Mouse (Mus musculus) limb, embryonic 14.5 days (tissue): ENCODE results near the gene Atn1. TPM values are rescaled to one million over a fixed set of nuclear protein-coding genes. Genes with fewer than 3 reads are reported as not detected.

Source experiments
- ATAC-seq: fragments of 200-750 bp; cut with Nextera tagmentation; 2 replicates; pipeline ENCODE4 v1.8.0; 2017; ENCODE audit warnings: low read depth, moderate number of reproducible peaks, moderate TSS enrichment; ENCODE audit not compliant: low FRiP score
- DNase-seq: peaks from one replicate; pipeline ENCODE4 v3.0.0-alpha.2; 2015; ENCODE audit warnings: low spot score
- H3K27ac ChIP-seq: fragments of 300-500 bp; sonication (generic); replicated peaks from 2 replicates; pipeline ENCODE4 v1.5.1; 2014; ENCODE audit warnings: low read depth, mild to moderate bottlenecking, low read length, moderate library complexity, mixed read lengths
- H3K27me3 ChIP-seq: fragments of 300-500 bp; sonication (generic); 2 replicates; pipeline ENCODE4 v1.6.1; 2014; ENCODE audit warnings: low read length, mixed read lengths; ENCODE audit not compliant: control insufficient read depth, insufficient read depth
- H3K36me3 ChIP-seq: fragments of 300-500 bp; sonication (generic); 2 replicates; pipeline ENCODE4 v1.6.1; 2014; ENCODE audit warnings: mild to moderate bottlenecking, low read length, moderate library complexity, mixed read lengths; ENCODE audit not compliant: control insufficient read depth, insufficient read depth
- H3K4me1 ChIP-seq: fragments of 300-500 bp; sonication (generic); 2 replicates; pipeline ENCODE4 v1.6.1; 2014; ENCODE audit warnings: antibody characterized with exemption, low read length, mixed read lengths; ENCODE audit not compliant: control insufficient read depth, insufficient read depth
- H3K4me2 ChIP-seq: fragments of 300-500 bp; sonication (generic); replicated peaks from 2 replicates; pipeline ENCODE4 v1.6.1; 2014; ENCODE audit warnings: low read depth, mild to moderate bottlenecking, low read length, moderate library complexity; ENCODE audit not compliant: severe bottlenecking
- H3K4me3 ChIP-seq: fragments of 300-500 bp; sonication (generic); replicated peaks from 2 replicates; pipeline ENCODE4 v1.5.1; 2014; ENCODE audit warnings: low read length
- H3K9ac ChIP-seq: fragments of 300-500 bp; sonication (generic); 2 replicates; pipeline ENCODE4 v1.6.1; 2014; ENCODE audit warnings: mild to moderate bottlenecking, low read depth, low read length, moderate library complexity; ENCODE audit not compliant: severe bottlenecking
- H3K9me3 ChIP-seq: fragments of 300-500 bp; sonication (generic); 2 replicates; pipeline ENCODE4 v1.6.1; 2016; ENCODE audit warnings: low read length; ENCODE audit not compliant: control insufficient read depth
- POLR2A ChIP-seq: fragments of 200-500 bp; IDR thresholded peaks from 2 replicates; pipeline ENCODE4 v1.8.0; 2012; ENCODE audit warnings: inconsistent platforms, mild to moderate bottlenecking, moderate library complexity, borderline replicate concordance; ENCODE audit not compliant: insufficient read depth, insufficient read length; ENCODE audit errors: extremely low read depth
- WGBS: fragments of 180-500 bp; shearing (Covaris S2); extraction: QIAGEN DNeasy Blood & Tissue Kit; methylation state at CpG from one replicate; pipeline ENCODE4 v1.1.7; 2014; 5-methylcytosine and 5-hydroxymethylcytosine counted together
- polyA plus RNA-seq, 2 experiments: library from polyadenylated mRNA; depleted of rRNA in 1 of 2; stranded (reverse) in 1 of 2; unstranded in 1 of 2; fragments of >200 nt; fragmentation: Nextera tagmentation in 1 of 2; extraction: Ambion mirVana in 1 of 2; gene quantifications; 2 replicates each; pipeline versions ENCODE4 v1.2.1 to v1.2.3; 2012 to 2014

Atn1 gene
- polyA plus RNA-seq, 2 experiments = 14.6 to 102 TPM

- DNase-seq (no peak), ATAC-seq (no peak)
- no peak overlapping the region for H3K4me3 ChIP-seq
- no peak for TF ChIP-seq POLR2A
- H3K27ac ChIP-seq = no peak overlapping the region
- WGBS = 83% methylated on average over 8 of the region's 8 CpGs
- no peaks in the 10 kb centered on the region for H3K4me1 ChIP-seq
- no peak overlapping the region for H3K4me2 ChIP-seq
- H3K9me3 ChIP-seq = no peaks in the 10 kb centered on the region
- no peaks in the 10 kb centered on the region for H3K36me3 ChIP-seq
- no peak overlapping the region for H3K9ac ChIP-seq
- no peaks in the 10 kb centered on the region for H3K27me3 ChIP-seq
Observed at GRCm38 (mm10) chr6:124729850-124730705, 26.2 kb downstream of the Atn1 start.

GRCm38 (mm10) chr6:124728621-124729020, 27.7 kb downstream of the Atn1 start:
- Histone ChIP-seq H3K27ac (no peak overlapping the region), H3K4me3 (no peak overlapping the region), H3K27me3 (no peaks in the 10 kb centered on the region), H3K4me1 (no peaks in the 10 kb centered on the region), H3K9ac (no peak overlapping the region), H3K4me2 (no peak overlapping the region), H3K36me3 (no peaks in the 10 kb centered on the region), H3K9me3 (no peaks in the 10 kb centered on the region)
- 92% methylated on average over 10 of the region's 10 CpGs for WGBS
- DNase-seq (no peak), ATAC-seq (no peak)
- no peak for TF ChIP-seq POLR2A

GRCm38 (mm10) chr6:124724472-124724871, 31.9 kb downstream of the Atn1 start:
- ATAC-seq = no peak
- Histone ChIP-seq H3K9ac (no peak overlapping the region), H3K9me3 (no peaks in the 10 kb centered on the region), H3K4me1 (no peaks in the 10 kb centered on the region), H3K27me3 (no peaks in the 10 kb centered on the region), H3K4me2 (no peak overlapping the region), H3K27ac (no peak overlapping the region), H3K4me3 (no peak overlapping the region), H3K36me3 (no peaks in the 10 kb centered on the region)
- no peak for DNase-seq
- 82% methylated on average over 10 of the region's 10 CpGs for WGBS
- no peak for TF ChIP-seq POLR2A

- DNase-seq = no peak
- WGBS = 74% methylated on average over 8 of the region's 8 CpGs
- ATAC-seq = no peak
- no peaks in the 10 kb centered on the region for H3K27me3 ChIP-seq
- TF ChIP-seq POLR2A = no peak
- H3K4me2 ChIP-seq = no peak overlapping the region
- H3K4me1 ChIP-seq = no peaks in the 10 kb centered on the region
- H3K4me3 ChIP-seq = no peak overlapping the region
- H3K27ac ChIP-seq = no peak overlapping the region
- no peaks in the 10 kb centered on the region for H3K9me3 ChIP-seq
- H3K36me3 ChIP-seq = no peaks in the 10 kb centered on the region
- no peak overlapping the region for H3K9ac ChIP-seq
Observed at GRCm38 (mm10) chr6:124723541-124723940, 32.8 kb downstream of the Atn1 start.

GRCm38 (mm10) chr6:124722876-124723473, 33.3 kb downstream of the Atn1 start:
- 85% methylated on average over 6 of the region's 6 CpGs for WGBS
- ATAC-seq (no peak), DNase-seq (no peak)
- no peaks in the 10 kb centered on the region for H3K36me3 ChIP-seq
- no peak for TF ChIP-seq POLR2A
- H3K9me3 ChIP-seq = no peaks in the 10 kb centered on the region
- no peak overlapping the region for H3K27ac ChIP-seq
- H3K9ac ChIP-seq = no peak overlapping the region
- no peak overlapping the region for H3K4me2 ChIP-seq
- no peaks in the 10 kb centered on the region for H3K27me3 ChIP-seq
- no peak overlapping the region for H3K4me3 ChIP-seq
- H3K4me1 ChIP-seq = no peaks in the 10 kb centered on the region
